ENCODE assay signal across 23 mouse cellular contexts in genomic region chr3:156407112-156407511, GRCm38 (mm10).
DNase-seq lines count a peak whose midpoint lies in the region; ATAC-seq and TF ChIP-seq lines count a peak whose summit lies in the region.
"Had no signal": no experiment of that assay in that cellular context is flagged by ENCODE, and none has a peak within 500 bp of the region (broad histone marks: within the 10 kb centered on the region; RNA-seq: fewer than 3 reads in every experiment).

No protein-coding gene starts in this region.

- no peaks in the 10 kb centered on the region for H3K79me2 ChIP-seq in heart, adult 2 months (replicated peaks; ENCODE audit: control insufficient read depth, insufficient read depth, low read length)

- TF ChIP-seq EP300 in heart, adult 2 months (IDR thresholded peaks at IDR 0.05; ENCODE audit: insufficient read depth, low read depth, low read length), result no peak

- no peak overlapping the region for H3K9ac ChIP-seq in heart, adult 2 months (ENCODE audit: low read depth, low read length)
- H3K9ac ChIP-seq: embryonic facial prominence, embryonic 12.5 days; forebrain, embryonic 13.5 days; forebrain, embryonic 15.5 days; forebrain, postnatal 0 days had no signal

- intact Hi-C loops in heart, adult 2 months (cut with DNase I), result no loop called here

- TF ChIP-seq CTCF in heart, adult 2 months (IDR thresholded peaks at IDR 0.05), result no peak

- no peaks in the 10 kb centered on the region for H3K36me3 ChIP-seq in heart, adult 2 months (ENCODE audit: control insufficient read depth, insufficient read depth, low read length)
- H3K36me3 ChIP-seq: embryonic facial prominence, embryonic 10.5 days; embryonic facial prominence, embryonic 12.5 days; forebrain, embryonic 15.5 days; G1E had no signal

- no peaks in the 10 kb centered on the region for H3K4me1 ChIP-seq in heart, adult 2 months (ENCODE audit: control insufficient read depth, insufficient read depth, low read length)
- H3K4me1 ChIP-seq: embryonic facial prominence, embryonic 10.5 days; embryonic facial prominence, embryonic 12.5 days; forebrain, embryonic 13.5 days; forebrain, embryonic 15.5 days had no signal

- H3K27ac ChIP-seq in heart, adult 2 months, result no peak overlapping the region
- H3K27ac ChIP-seq: embryonic facial prominence, embryonic 10.5 days; embryonic facial prominence, embryonic 12.5 days; forebrain, embryonic 13.5 days; forebrain, embryonic 15.5 days had no signal

- peak; percentile 93 for ATAC-seq in frontal cortex, adult (ENCODE audit: low TSS enrichment)
- ATAC-seq in monocyte, adult 5-6 weeks (replicated peaks; ENCODE audit: insufficient number of reproducible peaks, low FRiP score, low TSS enrichment, poor library complexity, severe bottlenecking), result no peak
- ATAC-seq: CD4-positive, CD25-positive, alpha-beta regulatory T cell, adult 4 months; forebrain, embryonic 13.5 days; forebrain, embryonic 15.5 days; forebrain, postnatal 0 days had no signal

- DNase-seq in frontal cortex, postnatal 25 days (ENCODE audit: low spot score in 2 of 2), result no peak
- DNase-seq in Muller cell, postnatal 12 days (ENCODE audit: inconsistent ontology term), result peak; percentile 7
- peak; percentile 2 for DNase-seq in retina, embryonic 14.5 days (ENCODE audit: low spot score)
- no peak for DNase-seq in heart, adult 2 months
- DNase-seq: adrenal gland, adult 2 months; adrenal gland, postnatal 10 days; adrenal gland, postnatal 25 days; B cell, adult 2 months; cerebellum, adult 11-12 months; cerebellum, adult 2 months; cerebellum, adult 9-10 months; cerebellum, postnatal 10 days; cerebellum, postnatal 25 days; forebrain, postnatal 0 days had no signal

- TF ChIP-seq POLR2A in heart, adult 2 months (IDR thresholded peaks at IDR 0.05; ENCODE audit: insufficient read depth, low read depth, low read length), result no peak

- no peaks in the 10 kb centered on the region for H3K27me3 ChIP-seq in heart, adult 2 months (ENCODE audit: control insufficient read depth, insufficient read depth, low read length)
- H3K27me3 ChIP-seq: CH12.LX; embryonic facial prominence, embryonic 12.5 days; forebrain, embryonic 13.5 days; forebrain, embryonic 15.5 days had no signal

- no peak overlapping the region for H3K4me3 ChIP-seq in heart, adult 2 months
- H3K4me3 ChIP-seq: embryonic facial prominence, embryonic 10.5 days; embryonic facial prominence, embryonic 12.5 days; forebrain, embryonic 13.5 days; forebrain, embryonic 15.5 days had no signal

- 72% methylated on average over 2 of the region's 2 CpGs for WGBS in heart, adult 2 months

Comparison
In these comparisons a context has a peak if more than half of its experiments do, and no peak if none do; other contexts are left out.
1. DNase-seq: peak in Muller cell, postnatal 12 days (single experiment) and retina, embryonic 14.5 days (single experiment); none in frontal cortex, postnatal 25 days (0 of 2) and heart, adult 2 months (0 of 2).